Mouse (Mus musculus): Measurements from ENCODE around the gene Oaz1.

Oaz1 gene

DNA sequence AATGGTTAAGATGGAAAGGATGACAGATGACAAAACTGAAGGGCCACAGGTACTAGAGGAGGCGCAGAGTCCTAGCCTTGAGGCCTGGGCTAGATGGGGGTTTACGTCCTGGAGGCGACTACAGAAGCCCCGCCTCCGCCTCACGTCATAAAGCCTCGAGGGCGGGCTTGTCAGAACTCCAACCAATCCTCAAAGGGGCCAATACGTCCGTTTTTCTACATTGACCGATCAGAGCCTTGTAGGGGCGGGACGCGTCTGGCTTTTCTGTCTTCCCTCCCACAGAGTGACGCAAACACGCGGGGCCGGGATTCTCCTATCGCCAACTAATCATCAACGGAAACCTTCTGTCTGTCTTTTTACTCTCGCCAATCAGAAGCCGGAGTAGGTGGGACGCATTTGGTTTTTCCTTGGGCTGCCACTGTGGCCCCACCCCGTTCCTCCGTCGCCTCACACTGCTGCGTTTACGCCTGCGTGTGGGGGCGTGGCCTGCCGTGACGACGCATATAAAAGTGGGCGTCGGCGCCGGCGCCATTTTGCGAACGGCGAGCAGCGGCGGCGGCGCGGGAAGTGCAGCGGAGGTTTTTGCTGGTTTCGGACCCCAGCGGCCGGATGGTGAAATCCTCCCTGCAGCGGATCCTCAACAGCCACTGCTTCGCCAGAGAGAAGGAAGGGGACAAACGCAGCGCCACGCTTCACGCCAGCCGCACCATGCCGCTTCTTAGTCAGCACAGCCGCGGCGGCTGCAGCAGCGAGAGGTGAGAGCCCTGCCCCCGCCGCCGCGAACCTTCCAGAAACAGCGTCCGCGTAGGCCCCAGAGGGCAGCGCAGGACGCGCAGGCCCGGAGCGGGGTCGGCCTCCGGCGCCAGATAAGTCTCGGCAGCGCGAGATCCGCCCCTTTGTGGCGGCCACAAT lies at the start of gene Oaz1:
Gene Oaz1 (plus strand): TSS at position 506 of the 912 bp plus-strand sequence.
- DNase-seq (ENCODE audit: low read depth, low spot score): peak; percentile 100

DNA sequence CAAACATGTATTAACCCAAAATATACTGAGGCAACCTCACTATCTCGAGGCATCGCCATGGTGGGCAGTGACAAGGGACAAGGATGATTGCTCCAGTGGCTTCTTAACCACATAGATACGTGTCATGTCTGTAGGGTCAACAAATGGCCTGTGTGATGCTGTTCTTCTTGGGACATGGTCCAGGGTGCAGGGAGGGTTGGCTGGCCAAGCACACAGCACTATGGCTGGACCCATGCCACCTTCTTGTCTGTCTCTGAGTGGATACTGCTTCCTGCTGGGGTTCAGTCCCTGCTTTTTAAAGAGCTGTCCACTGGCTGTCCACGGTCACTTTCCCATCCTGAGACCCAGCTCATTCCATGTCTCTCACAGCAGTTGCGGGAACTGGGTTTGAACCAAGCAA lies 49.3 kb upstream of the Oaz1 start:
- DNase-seq (ENCODE audit: low read depth, low spot score): no peak

DNA sequence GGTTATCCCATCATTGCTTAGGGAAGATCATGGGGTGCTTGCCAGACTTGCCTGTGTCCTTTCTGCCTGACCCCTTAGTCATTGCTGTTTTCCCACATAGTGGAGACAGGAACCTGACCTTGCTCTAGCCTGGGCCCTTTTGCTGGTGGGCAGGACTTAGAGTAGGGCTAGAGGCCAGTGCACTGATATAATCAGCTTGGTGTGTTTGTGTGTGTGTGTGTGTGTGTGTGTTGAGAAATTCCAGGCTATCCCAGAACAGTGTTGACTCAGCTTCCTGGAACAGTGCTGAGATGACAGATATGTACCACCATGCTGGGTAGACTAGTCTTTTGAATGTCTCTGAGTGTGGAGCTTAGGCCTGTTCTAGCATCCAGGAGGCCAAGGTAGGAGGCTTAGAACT lies 46.9 kb upstream of the Oaz1 start:
- DNase-seq (ENCODE audit: low read depth, low spot score): no peak

DNA sequence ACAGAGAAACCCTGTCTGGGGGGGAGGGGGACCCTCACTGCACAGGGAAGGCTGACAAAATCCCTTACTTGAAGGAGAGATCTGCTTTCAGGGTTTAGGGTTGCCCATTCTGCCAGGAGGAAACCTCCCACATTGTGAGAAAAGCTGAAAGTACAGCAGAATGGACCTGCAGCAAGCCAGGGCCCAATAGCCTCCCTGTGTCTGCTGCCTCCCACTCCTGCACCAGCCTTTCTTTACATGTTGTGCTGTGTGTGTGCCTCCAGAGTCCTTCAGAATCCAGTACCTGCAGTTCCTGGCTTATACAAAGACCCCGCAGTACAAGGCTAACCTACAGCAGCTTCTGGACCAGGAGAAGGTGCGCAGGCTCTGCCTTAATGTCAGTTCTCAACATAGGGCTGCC lies 42.2 kb upstream of the Oaz1 start:
- no peak for DNase-seq (ENCODE audit: low read depth, low spot score)

DNA sequence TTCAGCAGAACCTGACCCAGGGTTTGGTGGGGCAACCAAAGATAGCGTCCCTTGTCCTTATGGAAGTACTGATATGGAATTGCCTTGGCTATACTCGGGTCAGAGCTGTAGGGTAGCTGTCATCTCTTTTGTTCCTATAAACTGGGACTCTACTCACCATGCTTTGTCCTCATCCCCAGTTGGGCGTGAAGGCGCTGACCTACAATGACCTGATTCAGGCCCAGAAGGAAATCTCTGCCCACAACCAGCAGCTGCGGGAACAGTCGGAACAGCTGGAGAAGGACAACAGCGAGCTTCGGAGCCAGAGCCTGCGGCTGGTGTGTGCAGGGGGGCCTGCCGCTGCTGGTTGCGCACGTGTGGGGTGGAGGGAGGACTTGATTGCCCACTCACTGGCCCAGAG lies 41.6 kb upstream of the Oaz1 start:
- DNase-seq (ENCODE audit: low read depth, low spot score): no peak

DNA sequence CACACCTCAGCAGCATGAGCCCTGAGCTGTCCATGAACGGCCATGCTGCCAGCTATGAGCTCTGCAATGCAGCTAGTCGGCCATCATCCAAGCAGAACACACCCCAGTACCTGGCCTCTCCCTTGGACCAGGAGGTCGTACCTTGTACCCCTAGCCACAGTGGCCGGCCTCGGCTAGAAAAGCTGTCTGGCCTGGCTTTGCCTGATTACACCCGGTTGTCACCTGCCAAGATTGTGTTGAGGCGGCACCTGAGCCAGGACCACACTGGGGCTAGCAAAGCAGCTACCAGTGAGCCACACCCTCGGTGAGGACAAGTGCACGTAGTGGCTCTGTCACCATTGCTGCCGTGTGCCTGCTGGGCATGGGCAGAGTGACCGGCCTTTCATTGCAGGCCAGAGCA lies 40.5 kb upstream of the Oaz1 start:
- no peak for DNase-seq (ENCODE audit: low read depth, low spot score)

DNA sequence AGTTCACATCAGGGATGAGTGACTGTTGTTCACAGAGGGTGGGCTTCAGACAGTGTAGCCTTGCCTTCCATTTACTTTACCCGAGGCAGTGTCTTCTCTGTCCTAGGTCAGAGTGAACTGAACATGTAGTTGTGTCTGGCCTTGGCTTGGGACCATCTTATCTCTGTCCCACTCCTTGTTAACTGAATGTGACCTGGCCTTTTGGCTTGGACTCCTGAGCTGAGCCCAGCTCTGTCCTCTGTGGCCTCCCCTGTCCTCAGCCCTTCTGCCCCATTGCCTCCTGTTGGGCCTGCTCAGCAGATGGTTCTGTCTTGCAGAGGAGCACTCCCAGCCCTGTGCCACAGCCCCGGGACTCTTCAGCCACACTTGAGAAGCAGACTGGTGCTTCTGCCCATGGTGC lies 38.9 kb upstream of the Oaz1 start:
- DNase-seq (ENCODE audit: low read depth, low spot score): no peak

DNA sequence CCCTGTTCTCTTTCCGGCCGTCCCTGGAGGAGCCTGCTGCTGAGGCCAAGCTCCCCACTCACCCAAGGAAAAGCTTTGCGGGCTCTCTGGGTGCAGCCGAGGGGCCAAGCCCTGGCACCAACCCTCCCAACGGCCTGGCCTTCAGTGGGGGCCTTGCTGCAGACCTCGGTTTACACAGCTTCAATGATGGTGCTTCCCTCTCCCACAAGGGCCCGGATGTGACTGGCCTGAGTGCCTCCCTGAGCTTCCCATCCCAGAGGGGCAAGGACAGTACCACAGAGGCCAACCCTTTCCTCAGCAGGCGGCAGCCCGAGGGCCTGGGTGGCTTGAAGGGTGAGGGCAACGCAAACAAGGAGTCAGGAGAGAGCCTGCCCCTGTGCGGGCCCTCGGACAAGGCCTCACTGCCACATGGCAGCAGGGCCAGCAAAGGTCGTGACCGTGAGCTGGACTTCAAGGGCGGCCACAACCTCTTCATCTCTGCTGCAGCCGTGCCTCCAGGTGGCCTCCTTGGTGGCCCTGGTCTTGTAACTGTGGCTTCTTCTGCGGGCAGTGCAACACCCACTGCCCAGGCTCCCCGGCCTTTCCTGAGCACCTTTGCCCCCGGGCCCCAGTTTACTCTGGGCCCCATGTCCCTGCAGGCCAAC lies 35.6 kb upstream of the Oaz1 start:
- DNase-seq (ENCODE audit: low read depth, low spot score): peak; percentile 42

DNA sequence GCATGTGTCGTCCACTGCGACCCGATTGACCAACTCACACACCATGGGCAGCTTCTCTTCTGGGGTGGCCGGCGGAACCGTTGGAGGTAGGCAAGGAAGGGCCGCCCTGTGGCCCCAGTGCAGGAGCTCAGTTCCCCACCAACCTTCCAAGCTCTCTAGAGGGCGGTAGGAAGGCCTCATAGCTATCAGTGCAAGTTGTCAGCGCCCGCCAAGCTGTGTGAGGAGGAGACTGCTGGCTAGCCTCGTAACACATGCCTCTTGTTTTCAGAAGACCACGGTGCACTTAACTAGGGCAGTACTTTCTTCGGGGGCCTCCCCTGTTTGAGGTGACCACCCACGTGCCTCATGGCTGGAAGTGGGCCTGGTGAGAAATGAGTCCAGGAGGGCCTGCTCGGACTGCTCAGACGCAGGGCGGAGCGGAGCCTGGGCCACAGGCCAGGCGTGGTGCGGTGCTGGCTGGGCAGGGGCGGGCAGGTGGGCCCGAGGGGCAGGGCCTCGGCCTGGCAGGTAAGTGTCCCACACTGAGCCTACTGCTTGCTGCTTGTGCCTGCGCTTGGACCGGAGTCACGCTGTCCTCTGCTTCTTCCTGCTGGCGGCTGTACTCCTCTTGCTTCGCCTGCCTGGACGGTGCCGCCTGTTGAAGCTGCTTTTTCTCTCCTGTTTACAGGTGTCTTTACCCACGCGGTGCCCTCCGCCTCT lies 34.8 kb upstream of the Oaz1 start:
- peak; percentile 69 for DNase-seq (ENCODE audit: low read depth, low spot score)

DNA sequence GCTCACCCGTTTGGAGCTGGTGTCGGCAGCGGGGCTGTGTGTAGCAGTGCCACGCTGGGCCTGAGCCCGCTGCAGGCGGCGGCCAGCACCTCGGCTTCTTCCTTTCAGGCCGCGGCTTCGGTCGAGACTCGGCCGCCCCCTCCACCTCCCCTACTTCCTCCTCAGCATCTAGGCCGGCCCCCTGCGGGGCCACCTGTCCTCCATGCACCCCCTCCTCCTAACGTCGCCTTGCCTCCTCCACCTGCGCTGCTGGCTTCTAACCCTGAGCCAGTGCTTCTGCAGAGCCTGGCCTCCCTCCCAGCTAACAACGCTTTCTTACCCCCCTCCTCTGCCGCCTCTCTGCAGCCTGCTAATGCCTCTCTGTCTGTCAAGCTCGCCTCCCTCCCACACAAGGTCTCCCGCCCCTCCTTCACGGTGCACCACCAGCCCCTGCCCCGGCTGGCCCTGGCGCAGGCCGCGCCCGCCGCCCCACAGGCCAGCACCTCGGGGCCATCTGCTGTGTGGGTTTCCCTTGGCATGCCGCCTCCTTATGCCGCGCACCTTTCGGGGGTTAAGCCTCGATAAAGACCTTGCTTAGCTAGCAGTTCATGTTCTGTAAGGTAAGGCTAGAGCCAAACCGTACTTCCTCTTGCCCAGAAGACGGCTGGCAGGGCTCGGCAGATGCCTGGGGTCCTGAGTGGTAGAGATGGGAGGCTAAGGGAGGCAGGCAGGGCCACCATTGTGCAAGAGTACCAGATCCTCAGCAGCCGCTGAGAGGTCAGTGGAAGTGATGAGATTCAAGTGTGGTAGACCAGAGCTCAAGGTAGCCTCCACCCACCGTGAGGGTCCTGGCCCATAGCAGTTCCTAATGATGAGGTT lies 34.1 kb upstream of the Oaz1 start:
- no peak for DNase-seq (ENCODE audit: low read depth, low spot score)

DNA sequence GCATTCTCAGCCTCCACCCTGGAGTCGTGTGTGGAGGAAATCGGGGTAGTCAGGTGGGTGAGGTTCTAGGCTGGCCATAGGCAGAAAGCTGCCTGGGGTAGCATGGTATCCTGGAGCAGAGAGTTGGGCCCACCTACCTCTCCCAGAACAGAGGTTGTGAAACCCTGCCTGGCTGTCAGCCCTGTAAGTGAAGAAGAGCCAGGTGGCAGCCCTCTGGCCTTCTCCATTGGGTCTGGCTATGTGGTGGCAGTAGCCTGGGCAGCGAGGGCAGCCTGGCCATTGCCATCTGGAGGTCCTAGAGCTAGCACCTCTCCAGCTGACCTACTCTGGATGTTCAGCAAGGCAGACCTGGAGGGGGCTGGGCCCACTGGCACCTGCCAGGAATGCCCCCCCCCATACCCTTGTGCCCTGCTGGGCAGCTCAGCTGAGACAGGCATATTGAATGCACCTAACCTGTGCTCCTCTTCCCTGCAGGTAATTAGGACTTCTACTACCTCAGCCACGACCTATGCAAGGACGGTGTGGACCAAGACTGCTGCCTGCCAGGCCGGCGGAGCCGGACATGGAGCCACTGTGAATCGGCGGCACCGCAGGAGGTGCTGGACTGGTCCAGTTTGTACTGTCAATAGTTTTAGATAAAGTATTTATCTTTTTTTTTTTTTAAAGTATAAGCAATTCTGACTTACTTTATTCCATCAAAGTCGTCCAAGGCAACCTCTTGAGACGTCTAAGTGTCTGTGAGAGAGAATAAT lies 33.2 kb upstream of the Oaz1 start:
- no peak for DNase-seq (ENCODE audit: low read depth, low spot score)

DNA sequence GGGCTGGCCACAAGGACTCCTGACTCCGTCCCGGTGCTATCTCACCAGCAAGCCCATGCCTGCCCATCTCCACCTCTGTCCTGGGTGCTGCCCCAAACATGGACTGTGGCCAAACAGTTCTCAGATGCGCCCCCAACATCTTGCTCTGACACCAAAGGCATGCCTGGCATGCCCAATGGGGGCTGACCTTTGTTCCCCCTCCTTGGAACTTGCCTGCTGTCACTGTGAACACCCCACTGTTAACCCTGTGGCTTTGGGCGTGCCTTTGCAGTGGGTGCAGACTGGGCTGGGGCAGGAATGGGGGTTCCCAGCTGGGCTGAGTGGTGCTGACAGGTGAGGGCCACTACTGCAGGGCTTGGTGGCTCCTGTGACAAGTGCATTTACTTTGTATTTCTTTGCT lies 32.7 kb upstream of the Oaz1 start:
- DNase-seq (ENCODE audit: low read depth, low spot score): no peak

DNA sequence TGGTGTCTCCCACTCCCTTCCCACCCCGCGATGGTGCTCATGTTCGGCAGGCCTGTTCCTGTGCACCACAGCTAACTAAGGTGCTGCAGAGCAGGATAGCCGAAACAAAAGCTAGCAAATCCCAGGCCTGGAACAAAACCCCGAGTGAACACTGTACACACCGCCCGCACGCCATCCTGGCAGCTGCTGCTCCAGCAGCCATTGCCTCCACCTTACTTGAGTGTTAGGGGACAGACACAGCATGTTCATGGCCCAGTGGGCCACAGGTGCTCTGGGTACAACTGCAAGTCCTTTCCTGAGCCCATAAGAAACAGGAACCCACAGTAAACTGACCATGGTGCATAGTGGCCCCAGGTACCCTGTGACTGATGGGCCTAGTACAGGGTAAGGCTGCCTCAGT lies 31.7 kb upstream of the Oaz1 start:
- no peak for DNase-seq (ENCODE audit: low read depth, low spot score)

DNA sequence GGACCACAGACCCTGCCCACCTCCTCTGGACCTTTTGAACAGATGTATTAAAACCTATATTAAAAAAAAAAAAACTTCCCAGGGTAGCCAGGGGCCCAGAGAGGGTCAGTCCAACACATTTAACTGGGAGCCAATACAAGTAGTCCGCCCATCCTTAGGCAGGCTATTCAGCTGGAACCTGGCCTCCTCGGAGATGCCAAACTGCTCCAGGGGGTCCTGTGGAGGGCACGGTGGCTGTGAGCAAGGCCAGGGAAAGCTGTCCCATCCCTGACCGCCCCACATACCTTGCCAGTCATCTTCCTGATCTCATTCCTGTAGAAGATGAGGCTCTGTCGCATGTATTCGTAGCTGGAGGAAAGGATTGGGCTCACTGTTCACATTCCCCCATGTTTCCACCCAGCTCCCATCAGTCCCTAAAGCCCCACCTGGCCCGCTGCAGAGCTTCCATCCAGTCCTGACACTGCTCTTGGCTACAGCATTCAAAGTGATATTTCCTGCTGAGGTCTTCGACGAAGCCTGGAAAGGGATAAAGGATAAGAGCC lies 30.1 kb upstream of the Oaz1 start:
- DNase-seq (ENCODE audit: low read depth, low spot score): no peak

DNA sequence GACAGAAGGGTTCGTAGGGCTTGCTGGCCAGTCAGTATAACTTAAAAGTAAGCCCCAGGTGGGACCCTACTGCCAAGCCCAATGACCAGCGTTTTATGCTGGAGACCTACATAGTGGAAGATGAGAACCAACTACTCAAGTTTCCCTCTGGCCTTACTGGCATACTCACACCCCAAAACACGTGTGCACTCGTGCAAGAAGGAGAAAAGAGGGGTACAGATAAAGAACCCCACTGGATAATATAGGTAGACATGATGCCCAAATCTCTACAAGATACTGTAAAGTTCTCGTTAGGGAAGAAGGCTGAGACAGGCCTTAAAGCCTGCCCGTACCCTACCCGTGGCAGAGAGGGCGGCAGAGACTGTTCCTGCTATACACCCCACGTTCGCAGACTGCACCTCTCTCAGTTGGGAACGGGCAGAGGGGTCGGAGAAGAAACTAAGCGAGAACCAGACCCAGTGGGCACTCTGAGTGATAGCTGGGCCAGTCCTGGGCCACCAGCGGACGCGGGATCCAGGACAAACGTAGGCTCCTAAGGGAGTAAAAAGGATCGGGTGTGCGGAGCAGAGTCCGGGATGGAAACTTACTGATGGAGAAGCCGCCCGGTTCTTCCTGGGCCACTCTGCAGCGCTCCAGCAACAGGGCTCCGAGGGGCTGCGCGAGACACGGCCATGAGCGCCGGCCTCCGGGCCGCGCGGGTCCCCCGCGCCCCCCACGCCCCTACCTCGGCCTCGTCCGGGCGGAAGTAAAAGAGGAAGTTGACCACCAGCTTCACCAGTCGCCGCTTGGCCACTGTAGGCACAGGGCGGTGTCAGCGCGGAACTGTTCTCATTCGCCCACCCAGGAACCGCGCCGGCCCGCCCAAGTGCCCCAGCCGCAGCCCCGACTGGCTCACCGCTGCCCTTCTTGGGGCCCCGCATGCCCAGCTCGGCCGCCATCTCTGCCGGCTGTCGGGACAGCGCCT lies 29.0 kb upstream of the Oaz1 start:
- no peak for DNase-seq (ENCODE audit: low read depth, low spot score)

DNA sequence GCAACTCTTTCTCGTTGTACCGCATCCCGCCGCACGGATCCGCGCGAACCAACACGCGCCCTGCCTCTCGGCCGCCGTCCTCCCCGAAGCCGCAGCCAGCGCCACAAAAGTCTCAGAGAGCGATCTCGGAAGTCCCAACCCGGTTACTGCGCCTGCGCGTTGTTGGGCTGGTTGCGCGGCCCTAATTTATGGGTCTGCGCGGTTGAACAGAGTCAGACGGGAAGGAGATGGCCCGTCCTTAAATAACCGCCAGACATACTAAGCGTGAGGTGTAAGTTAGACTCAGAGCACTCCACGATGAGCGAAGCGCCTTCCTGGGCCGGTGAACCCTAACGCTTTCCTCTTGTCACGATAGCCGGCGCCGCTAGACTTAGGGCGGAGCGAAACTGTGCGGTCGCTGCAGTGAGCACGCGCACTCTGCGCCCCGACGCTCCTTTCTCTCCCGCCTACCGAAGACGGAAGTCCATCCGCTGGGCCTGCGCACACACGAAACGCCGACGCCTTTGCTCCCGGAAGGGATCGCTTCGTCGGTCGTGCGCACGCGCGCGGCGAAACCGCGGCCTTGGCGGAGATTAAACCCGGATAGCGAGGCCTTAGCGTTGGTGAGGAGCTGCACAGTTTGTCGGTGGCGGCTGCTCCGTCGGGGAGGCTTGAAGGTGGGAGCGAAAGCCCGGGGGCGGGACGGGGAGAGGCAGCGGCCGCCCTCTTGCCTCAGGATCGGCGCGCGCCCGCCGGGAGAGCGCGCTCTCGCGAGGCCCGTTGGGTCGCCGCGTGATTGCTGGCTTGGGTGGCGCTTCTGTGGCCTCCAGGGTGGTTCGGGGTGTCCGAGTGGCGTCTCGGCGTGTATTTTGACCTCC lies 28.1 kb upstream of the Oaz1 start, which contains the start of the genes Sf3a2 and Plekhj1:
Gene Sf3a2 (plus strand): TSS at position 49 of the 857 bp plus-strand sequence.
Gene Plekhj1 (minus strand): TSS at position 477 of the 857 bp plus-strand sequence.
- peak; percentile 98 for DNase-seq (ENCODE audit: low read depth, low spot score)

DNA sequence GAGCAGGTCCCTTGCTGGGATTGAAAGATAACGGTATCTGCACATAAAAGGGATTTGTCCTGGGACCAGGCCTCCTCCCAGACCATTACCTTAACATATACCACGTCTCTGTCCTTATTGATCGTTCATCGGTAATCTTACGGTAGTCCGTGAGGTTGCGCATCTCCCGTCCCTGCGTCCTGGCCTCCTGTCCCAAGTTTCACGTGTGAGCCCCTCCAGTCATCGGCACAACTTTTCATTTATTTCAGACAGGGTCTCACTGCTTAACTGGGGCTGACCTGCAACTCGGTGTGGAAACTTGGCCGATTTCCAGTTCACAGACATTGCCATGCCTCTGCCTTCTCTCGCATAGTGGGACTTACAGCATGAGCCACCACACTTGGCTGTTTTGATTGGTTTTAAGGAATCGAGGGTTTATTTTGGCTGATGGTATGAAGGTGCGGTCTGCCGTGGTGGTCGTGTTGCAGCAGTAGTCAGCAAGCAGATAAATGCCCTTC lies 27.3 kb upstream of the Oaz1 start:
- DNase-seq (ENCODE audit: low read depth, low spot score): no peak

Measured in A20 (cell line).